Mouse (Mus musculus): ENCODE measurements at regions not wholly inside any gene's neighbourhood (a gene's known extent, or its start where the extent isn't known, plus 50 kb on each side); places are given as distances from the start of the nearest gene placed in this dataset.

DNA sequence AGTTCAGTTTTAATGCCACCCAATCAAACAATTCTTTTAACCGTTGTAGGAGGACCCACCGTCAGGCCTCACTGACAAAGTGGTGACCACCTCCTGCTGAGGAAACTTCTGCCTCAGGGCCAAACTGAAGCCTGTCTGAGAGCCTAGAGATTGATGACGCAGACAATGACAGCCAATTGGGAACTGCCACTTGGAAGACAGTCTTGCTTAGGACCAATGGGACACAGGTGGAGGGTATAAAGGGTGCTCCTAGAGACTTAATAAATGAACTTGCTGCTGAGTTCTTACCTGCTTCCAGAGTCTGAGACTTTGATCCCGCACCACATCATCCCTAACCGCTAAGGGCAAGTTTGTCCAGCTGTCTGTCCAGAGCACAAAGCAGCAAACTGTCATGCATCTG, 80.0 kb downstream of the Tbx4 start:
- no peak for ATAC-seq (replicated peaks; ENCODE audit: insufficient number of reproducible peaks, low FRiP score, low TSS enrichment, poor library complexity, severe bottlenecking)

DNA sequence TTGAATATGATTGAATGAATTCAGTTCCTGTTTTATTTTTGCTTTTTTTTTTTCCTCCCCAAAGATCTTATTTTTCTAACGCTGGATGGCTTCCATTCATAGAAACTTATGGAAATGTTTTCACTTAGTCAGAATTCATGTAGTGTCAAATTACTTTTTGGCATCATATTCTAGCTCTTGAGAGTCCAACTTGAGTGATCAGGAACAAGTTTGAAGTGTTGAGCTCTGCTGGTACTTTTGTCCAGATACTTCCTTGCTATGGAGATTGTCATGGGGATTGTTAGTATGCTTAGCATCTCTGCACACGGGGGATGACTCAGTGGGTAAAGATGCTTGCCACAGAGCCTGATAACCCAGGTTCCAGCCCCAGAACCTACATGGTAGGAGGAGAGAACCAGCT, 84.1 kb downstream of the Tbx4 start:
- no peak for ATAC-seq (replicated peaks; ENCODE audit: insufficient number of reproducible peaks, low FRiP score, low TSS enrichment, poor library complexity, severe bottlenecking)

DNA sequence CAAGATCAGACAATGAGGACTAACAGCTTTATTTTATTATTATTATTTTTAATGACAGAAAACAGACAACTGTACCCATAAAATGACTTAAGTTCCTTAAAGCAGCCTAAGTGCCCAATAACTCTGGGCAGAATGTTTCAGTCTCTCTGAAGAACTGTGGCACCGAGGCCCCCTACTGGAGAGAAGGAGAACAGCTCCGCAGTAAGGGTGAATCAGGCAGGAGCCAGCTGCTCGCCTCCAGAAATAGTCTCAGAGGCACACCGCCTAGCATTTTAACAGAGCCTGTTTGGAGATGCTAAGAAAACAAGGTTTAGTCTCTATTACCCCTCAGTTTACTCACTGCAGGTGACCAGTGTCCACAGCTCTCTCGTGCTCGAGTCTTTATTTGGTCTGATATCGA, 86.2 kb downstream of the Tbx4 start:
- ATAC-seq (replicated peaks; ENCODE audit: insufficient number of reproducible peaks, low FRiP score, low TSS enrichment, poor library complexity, severe bottlenecking), result 0 out of 2 replicates have a peak, but pooled peaks have one; percentile 70

DNA sequence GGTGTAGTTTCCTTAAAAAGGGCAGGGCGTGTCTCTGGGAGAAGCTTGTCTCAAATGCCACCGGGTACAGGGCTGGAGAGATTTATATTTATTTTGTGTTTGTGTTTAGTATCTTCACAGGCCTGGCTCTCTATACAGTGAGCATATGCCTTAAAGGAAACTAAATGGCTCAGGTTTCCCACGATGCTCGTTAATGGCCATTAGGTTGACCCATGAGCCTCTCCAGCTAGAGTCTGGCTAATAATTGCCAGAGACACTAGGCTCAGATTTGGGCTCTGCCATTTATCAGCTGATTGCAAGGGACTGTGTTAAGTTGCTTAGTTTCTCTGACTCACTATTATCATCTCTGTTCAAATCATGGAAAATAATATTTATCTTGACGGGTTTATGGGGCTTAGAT, 87.5 kb downstream of the Tbx4 start:
- no peak for ATAC-seq (replicated peaks; ENCODE audit: insufficient number of reproducible peaks, low FRiP score, low TSS enrichment, poor library complexity, severe bottlenecking)

DNA sequence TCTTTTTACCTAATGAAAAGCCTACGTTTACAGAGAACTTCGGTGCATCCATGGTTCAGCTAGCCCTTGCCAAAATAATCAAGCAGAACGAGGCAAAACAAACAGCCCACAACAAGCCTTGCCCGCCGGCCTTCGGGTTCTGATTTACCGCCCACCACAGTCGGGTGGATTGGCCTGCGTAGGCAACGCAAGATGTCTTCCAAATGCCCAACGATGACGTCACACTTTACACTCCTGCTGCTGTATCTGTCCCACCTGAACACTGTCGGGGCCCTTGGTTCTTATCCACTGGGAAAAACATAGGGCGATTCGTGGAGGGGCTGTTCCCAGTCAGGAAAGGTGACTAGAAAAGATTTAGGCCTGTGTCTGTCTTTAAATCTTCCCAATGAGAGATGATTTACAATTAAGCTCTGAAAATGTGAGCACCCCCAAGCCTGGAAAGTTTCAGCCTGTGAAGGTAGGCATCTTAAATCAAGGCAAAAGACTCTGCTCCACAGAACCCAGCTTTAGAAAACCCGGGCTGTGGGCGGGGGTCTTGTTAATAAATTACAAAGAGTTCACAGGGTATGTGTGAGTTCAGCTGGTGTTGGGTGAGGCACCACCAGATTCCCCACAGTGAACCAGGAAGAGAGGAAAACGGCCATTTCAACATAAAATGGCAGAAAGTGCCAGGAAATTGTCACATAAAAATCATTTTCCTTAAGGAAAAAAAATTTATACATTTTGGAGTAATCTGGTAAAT, 90.6 kb downstream of the Tbx4 start:
- no peak for ATAC-seq (replicated peaks; ENCODE audit: insufficient number of reproducible peaks, low FRiP score, low TSS enrichment, poor library complexity, severe bottlenecking)

DNA sequence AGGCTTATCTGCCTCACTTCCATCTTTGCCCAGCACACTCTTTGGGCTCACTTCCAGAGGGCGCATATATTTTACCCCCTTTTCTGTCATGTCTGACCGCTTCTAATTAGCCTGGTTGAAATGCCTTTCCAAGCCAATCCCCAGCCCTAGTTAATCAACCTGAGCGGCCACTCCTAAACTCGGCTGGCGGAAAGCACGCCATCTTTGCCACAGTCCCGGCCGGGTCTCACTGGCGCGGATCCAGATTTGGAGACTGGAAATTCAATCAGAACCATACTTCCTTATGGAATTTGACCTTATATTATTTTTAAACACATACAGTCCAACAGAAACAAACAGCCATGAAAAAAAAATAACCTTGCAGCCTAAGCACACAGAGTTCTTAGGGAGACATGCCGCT, 94.2 kb downstream of the Tbx4 start:
- ATAC-seq (replicated peaks; ENCODE audit: insufficient number of reproducible peaks, low FRiP score, low TSS enrichment, poor library complexity, severe bottlenecking), result no peak

DNA sequence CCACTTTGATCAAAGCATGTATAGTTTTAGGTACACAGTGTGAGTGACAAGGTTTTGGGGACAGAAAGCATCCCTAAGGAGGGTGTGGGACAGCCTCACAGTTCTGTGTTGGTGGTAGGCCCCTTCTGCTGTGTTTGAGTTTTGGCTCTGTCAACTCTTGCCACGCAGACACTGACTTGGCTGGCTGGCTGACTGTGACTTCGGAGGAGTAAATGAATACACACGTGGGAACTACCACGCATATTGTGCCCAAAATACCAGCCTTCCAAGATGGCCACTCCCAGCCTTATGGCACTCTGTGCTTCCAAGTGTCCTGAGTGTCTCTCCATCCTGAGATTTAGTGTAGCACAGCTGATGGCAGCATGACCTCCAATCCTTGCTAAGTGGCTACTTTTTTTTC, 95.3 kb downstream of the Tbx4 start:
- ATAC-seq (replicated peaks; ENCODE audit: insufficient number of reproducible peaks, low FRiP score, low TSS enrichment, poor library complexity, severe bottlenecking), result no peak

DNA sequence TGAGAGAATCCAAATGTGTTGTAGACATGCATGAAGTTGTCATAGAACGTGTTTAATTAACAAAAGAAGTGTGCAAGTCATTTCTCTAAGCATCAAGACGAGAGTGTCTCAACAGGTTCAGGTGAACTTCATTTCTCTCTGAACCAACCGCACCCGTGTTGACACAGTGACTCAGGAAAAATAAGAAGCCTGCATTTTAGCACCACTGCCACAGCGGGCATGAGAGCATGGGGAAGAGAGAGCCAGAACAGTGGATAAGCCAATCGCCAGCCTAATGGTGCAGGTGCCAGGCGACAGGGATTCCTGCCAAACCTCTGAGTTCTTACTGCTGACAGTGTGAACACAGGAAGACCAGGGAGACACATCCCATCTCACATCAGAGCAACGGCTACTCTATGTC, 100.1 kb downstream of the Tbx4 start:
- no peak for ATAC-seq (replicated peaks; ENCODE audit: insufficient number of reproducible peaks, low FRiP score, low TSS enrichment, poor library complexity, severe bottlenecking)

DNA sequence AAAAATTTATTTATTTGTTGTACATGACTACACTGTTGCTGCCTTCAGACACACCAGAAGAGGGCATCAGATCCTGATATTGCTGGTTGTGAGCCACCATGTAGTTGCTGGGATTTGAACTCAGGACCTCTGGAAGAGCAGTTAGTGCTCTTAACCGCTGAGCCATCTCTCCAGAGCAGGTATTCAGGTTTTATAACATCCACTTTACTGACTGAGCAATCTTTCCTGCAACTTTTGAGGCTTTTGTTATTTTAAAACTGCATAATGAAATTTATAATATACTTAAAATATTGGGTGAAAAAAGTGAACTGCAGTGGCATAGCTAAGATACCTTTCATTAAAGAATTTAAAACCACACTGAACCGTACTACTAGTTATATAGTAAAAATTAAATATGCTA, 101.0 kb downstream of the Tbx4 start:
- ATAC-seq (replicated peaks; ENCODE audit: insufficient number of reproducible peaks, low FRiP score, low TSS enrichment, poor library complexity, severe bottlenecking), result no peak

DNA sequence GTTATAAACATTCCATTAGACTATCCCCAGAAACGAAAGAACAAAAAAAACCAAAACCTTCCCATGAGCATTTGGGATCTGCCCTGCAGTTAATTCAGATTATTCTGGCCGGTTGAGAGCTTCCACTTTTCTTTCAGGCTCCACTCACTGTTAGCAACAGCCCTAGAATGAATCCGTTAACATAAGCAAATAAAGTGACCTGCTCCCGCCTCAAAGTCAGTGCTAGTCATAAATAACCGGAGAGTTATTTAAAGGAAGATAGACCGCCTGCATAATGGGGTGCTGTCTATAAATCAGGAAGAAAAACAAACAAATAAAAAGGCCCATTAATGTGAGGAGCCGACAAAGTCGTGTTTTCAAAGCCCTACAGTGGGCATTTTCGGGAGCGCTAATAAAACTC, 103.3 kb downstream of the Tbx4 start:
- ATAC-seq (replicated peaks; ENCODE audit: insufficient number of reproducible peaks, low FRiP score, low TSS enrichment, poor library complexity, severe bottlenecking), result no peak

DNA sequence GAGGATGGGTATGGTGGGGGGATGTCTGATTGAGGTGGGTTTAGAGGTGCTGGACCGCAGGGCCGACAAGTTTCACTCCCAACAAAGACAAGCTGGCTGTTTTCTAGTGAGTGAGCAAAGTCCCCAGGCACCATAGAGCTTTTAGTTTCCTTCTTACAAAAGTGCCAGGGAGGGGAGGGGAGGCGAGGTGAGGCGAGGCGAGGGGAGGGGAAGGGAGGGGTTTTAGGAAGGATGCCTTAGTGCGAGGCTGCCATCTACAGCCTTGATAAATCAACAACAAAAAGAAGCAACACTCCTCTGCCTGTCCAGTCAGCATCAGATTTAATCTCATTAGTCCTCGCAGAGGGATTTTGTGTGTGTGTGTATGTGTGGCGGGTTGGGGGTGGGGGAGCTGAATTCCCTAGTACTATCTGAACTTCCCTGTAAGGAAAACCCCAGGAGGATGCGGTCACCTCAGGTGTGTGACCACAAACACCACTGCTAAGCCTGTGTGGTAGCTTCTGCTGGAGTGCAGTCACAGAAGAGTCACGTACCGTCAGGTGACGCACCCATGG, 103.8 kb downstream of the Tbx4 start:
- ATAC-seq (replicated peaks; ENCODE audit: insufficient number of reproducible peaks, low FRiP score, low TSS enrichment, poor library complexity, severe bottlenecking), result no peak

DNA sequence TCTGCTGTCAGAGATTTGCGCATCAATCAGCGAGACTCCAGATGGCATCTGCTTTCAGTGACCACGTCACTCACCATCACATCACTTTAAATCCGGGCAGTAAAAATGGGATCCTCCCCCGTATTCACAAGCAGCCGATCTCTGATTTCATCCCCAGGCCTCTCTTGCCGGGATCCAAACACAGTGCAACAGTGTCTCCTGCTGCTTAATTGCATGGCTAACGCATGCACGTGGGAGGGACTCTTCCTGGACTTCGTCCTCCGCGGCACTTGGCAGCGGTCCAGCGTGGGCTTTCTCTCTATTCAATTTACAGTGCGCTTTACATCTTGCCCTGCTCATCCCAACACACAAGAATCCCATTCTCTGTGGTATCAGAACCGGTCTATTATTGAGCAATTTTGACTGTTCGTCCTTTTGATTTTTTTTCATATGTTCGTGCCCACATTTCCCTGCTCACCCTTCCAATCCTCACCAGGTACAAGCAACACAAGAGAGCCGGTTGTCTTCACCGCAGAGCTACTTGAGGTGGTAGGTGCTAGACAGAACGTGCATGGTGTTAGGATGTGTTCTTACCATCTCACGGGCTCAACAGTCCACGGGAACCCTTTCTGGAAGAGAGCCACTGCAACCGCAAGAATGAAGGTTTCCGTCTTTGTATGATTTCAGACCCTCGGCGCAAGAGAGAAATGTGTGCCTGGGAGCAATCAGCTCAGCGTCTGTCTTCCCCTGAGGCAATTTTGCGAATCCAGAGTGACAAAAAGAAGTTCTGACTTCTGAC, 109.3 kb downstream of the Tbx4 start:
- no peak for ATAC-seq (replicated peaks; ENCODE audit: insufficient number of reproducible peaks, low FRiP score, low TSS enrichment, poor library complexity, severe bottlenecking)

DNA sequence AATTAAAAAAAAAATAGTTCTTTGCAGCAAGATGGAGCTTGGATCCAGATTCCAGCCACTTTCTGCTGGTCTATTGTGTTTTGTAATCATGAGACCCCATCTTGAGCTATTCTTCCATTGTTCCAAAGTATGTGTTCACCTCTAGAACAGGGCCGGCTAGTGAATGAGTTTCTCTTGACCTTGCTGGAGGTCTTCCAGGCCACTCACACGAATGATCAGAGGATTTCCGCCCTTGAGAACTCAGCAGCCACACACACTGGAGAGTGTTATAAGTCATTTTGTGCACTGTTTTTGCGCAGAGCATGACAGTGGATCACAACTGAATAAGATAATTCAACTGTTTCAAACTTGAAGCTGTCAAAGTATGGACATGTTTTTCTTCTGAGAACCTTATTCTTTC, 110.5 kb downstream of the Tbx4 start:
- ATAC-seq (replicated peaks; ENCODE audit: insufficient number of reproducible peaks, low FRiP score, low TSS enrichment, poor library complexity, severe bottlenecking), result no peak

DNA sequence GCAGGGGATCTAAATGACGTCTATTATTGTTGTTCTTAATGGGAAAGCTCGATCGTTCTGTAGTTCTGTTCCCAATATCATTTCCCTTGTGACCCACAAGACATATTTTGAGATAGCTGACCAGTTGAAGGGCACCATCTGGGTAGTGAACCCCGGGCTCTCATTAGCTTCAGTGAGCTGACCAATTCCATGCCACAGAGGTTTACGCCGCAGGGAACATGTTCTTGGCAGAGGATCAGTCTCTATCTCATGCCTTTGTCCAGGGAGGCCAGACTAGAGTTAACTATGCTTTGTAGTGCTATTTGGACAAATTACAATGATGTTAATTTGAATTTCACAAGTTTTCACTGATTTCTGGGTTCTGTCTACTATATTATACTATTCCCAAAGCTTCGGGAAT, 117.1 kb downstream of the Tbx4 start:
- ATAC-seq (replicated peaks; ENCODE audit: insufficient number of reproducible peaks, low FRiP score, low TSS enrichment, poor library complexity, severe bottlenecking), result no peak

DNA sequence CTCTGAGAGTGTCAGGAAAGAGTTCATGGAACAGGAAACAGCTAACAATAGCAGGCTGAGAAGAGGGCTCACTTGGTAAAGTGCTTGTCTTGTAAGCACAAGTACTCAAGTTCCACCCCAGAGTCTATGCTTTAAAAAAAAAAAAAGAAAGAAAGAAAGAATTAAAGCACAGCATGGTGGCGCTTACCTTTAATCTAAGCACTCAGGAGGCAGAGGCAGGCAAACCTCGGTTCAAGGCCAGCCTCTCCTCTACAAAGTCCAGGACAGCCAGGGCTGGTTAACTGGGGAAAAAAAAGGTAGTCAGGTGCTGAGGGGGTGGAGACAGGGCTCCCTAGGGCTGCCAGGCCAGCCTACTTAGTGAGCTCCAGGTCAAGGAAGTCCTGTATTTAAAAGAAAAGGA, 119.1 kb downstream of the Tbx4 start:
- no peak for ATAC-seq (replicated peaks; ENCODE audit: insufficient number of reproducible peaks, low FRiP score, low TSS enrichment, poor library complexity, severe bottlenecking)

DNA sequence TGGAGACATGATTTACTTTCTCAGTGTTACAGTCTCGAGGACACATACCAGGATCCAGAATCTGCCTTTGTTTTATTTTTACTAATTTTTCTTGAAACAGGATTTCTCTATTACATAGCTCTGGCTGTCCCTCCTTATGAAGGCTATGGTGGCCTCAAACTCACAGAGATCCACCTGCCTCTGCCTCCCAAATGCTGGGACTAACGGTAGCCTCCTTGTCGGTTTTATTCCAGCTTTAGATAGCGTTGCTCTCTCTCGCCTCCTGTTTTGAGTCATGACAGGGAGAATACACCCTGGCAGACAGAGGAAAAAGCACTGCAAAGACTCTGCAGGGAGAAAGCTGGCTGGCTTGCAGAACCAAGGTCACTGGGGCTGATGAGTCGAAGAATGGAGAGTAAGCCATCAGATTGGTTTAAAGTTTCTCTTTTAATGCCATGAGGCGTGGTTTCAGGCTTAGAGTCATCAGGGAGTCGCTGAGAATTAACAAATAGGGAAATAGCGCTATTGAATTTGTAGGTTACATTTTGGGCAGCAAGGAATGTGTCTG, 119.8 kb downstream of the Tbx4 start:
- ATAC-seq (replicated peaks; ENCODE audit: insufficient number of reproducible peaks, low FRiP score, low TSS enrichment, poor library complexity, severe bottlenecking), result no peak

DNA sequence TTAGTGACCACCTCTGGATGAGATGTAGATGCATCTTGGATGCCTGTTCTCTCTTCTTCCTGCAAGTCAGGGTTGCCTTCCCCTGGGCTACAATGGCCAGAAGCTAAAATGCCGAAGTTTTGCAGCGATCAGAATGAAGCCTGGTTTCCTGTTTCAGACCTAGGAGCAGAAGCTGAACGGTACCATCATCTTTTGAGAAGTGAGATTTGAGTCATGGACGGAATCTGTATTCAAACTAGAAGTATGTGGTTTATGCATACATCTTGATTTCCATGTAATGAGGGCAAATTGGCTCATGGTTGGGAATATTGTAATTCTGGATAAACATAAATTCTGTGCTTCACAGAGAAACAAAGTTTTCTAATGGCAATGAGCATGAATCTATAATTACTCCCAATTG, 120.6 kb downstream of the Tbx4 start:
- no peak for ATAC-seq (replicated peaks; ENCODE audit: insufficient number of reproducible peaks, low FRiP score, low TSS enrichment, poor library complexity, severe bottlenecking)
